Mouse (Mus musculus) G1E (cell line): Measurements from ENCODE around the gene Tet2.

Source experiments
- CTCF ChIP-seq: IDR thresholded peaks from 2 replicates; pipeline ENCODE4 v1.5.1; 2012; ENCODE audit warnings: low read depth, low read length, inconsistent platforms, mixed read lengths
- GATA1 ChIP-seq: IDR thresholded peaks from 2 replicates; pipeline ENCODE4 v1.6.1; 2012; ENCODE audit warnings: borderline replicate concordance, low read length, inconsistent platforms, mixed read lengths
- GATA2 ChIP-seq: IDR thresholded peaks from 2 replicates; pipeline ENCODE4 v1.6.1; 2012; ENCODE audit warnings: low read depth, low read length, inconsistent platforms, borderline replicate concordance
- POLR2AphosphoS5 ChIP-seq: IDR thresholded peaks from 2 replicates; pipeline ENCODE4 v1.6.1; 2012; ENCODE audit warnings: low read depth, low read length, inconsistent platforms; ENCODE audit not compliant: insufficient replicate concordance
- TAL1 ChIP-seq: conservative IDR thresholded peaks from 2 replicates; pipeline ENCODE4 v1.6.1; 2012; ENCODE audit warnings: low read depth, low read length, inconsistent platforms, mixed read lengths

GRCm38 (mm10) chr3:133531101-133531500 is 13.8 kb downstream of the Tet2 start:
- no peak for TF ChIP-seq CTCF
- no peak for TF ChIP-seq GATA1
- no peak for TF ChIP-seq TAL1
- TF ChIP-seq POLR2AphosphoS5, result no peak
- TF ChIP-seq GATA2, result no peak
